Mouse (Mus musculus): Measurements from ENCODE around the gene Insrr. TPM values are rescaled to one million over a fixed set of nuclear protein-coding genes. Genes with fewer than 3 reads are reported as not detected.
"Not testable (repeated sequence)": the region's sequence is repeated elsewhere in the genome, so short reads cannot be mapped to it uniquely, and the experiment has no call there.

The Insrr gene
- polyA plus RNA-seq, 1 experiment from 2014 or later = 0.50 TPM

- 41% methylated on average over 7 of the region's 7 CpGs for WGBS
- peaks cover 5% of the 10 kb centered on the region; the same call in 1 of the 2 replicates for H3K4me1 ChIP-seq (ENCODE audit: control insufficient read depth, insufficient read depth, low read length)
- H3K27ac ChIP-seq (ENCODE audit: low read length) = 0 out of 2 replicates have a peak overlapping the region, but pooled peaks have one; percentile 17
- no peak overlapping the region for H3K4me2 ChIP-seq (ENCODE audit: low read depth, low read length)
- no peaks in the 10 kb centered on the region for H3K9me3 ChIP-seq (replicated peaks; ENCODE audit: control insufficient read depth, low read length)
- no peaks in the 10 kb centered on the region for H3K27me3 ChIP-seq (ENCODE audit: control insufficient read depth, insufficient read depth, low read length)
- H3K9ac ChIP-seq (ENCODE audit: low read length) = no peak overlapping the region
- peaks cover 10% of the 10 kb centered on the region for H3K36me3 ChIP-seq (ENCODE audit: control insufficient read depth, insufficient read depth, low read length)
- ATAC-seq (ENCODE audit: insufficient read depth, low FRiP score) = no peak
- no peak overlapping the region for H3K4me3 ChIP-seq (replicated peaks; ENCODE audit: low read length)
These were observed 58.2 kb downstream of the Insrr start for GRCm38 (mm10) chr3:87854795-87855568.

- Histone ChIP-seq H3K36me3 (ENCODE audit: control insufficient read depth, insufficient read depth, low read length) (peaks cover 10% of the 10 kb centered on the region), H3K9ac (ENCODE audit: low read length) (no peak overlapping the region), H3K4me1 (ENCODE audit: control insufficient read depth, insufficient read depth, low read length) (peaks cover 5% of the 10 kb centered on the region; the same call in 1 of the 2 replicates), H3K27me3 (ENCODE audit: control insufficient read depth, insufficient read depth, low read length) (no peaks in the 10 kb centered on the region), H3K4me2 (ENCODE audit: low read depth, low read length) (no peak overlapping the region), H3K9me3 (replicated peaks; ENCODE audit: control insufficient read depth, low read length) (no peaks in the 10 kb centered on the region), H3K4me3 (replicated peaks; ENCODE audit: low read length) (no peak overlapping the region), H3K27ac (ENCODE audit: low read length) (peak overlapping the region; percentile 14; the same call in 1 of the 2 replicates)
- ATAC-seq (ENCODE audit: insufficient read depth, low FRiP score) = no peak
- 78% methylated on average over 8 of the region's 8 CpGs for WGBS
These were observed 59.2 kb downstream of the Insrr start for GRCm38 (mm10) chr3:87855936-87856335.

GRCm38 (mm10) chr3:87857666-87858065, 60.9 kb downstream of the Insrr start:
- Histone ChIP-seq H3K9me3 (replicated peaks; ENCODE audit: control insufficient read depth, low read length) (no peaks in the 10 kb centered on the region), H3K4me2 (ENCODE audit: low read depth, low read length) (no peak overlapping the region), H3K27me3 (ENCODE audit: control insufficient read depth, insufficient read depth, low read length) (no peaks in the 10 kb centered on the region), H3K36me3 (ENCODE audit: control insufficient read depth, insufficient read depth, low read length) (peaks cover 15% of the 10 kb centered on the region), H3K4me1 (ENCODE audit: control insufficient read depth, insufficient read depth, low read length) (peaks cover 5% of the 10 kb centered on the region; the same call in 1 of the 2 replicates), H3K9ac (ENCODE audit: low read length) (no peak overlapping the region), H3K4me3 (replicated peaks; ENCODE audit: low read length) (no peak overlapping the region), H3K27ac (ENCODE audit: low read length) (no peak overlapping the region)
- ATAC-seq (ENCODE audit: insufficient read depth, low FRiP score) = no peak
- WGBS = 94% methylated on average over 8 of the region's 8 CpGs

GRCm38 (mm10) chr3:87859813-87860212, 63.1 kb downstream of the Insrr start:
- no peak for ATAC-seq (ENCODE audit: insufficient read depth, low FRiP score)
- H3K4me1 ChIP-seq (ENCODE audit: control insufficient read depth, insufficient read depth, low read length) = peaks cover 5% of the 10 kb centered on the region; the same call in 1 of the 2 replicates
- H3K9ac ChIP-seq (ENCODE audit: low read length) = no peak overlapping the region
- 25% methylated on average over 3 of the region's 3 CpGs for WGBS
- H3K36me3 ChIP-seq (ENCODE audit: control insufficient read depth, insufficient read depth, low read length) = peaks cover 21% of the 10 kb centered on the region
- no peak overlapping the region for H3K4me3 ChIP-seq (replicated peaks; ENCODE audit: low read length)
- H3K4me2 ChIP-seq (ENCODE audit: low read depth, low read length) = no peak overlapping the region
- H3K27ac ChIP-seq (ENCODE audit: low read length) = no peak overlapping the region
- H3K9me3 ChIP-seq (replicated peaks; ENCODE audit: control insufficient read depth, low read length) = no peaks in the 10 kb centered on the region
- H3K27me3 ChIP-seq (ENCODE audit: control insufficient read depth, insufficient read depth, low read length) = no peaks in the 10 kb centered on the region

GRCm38 (mm10) chr3:87864111-87864510, 67.4 kb downstream of the Insrr start:
- H3K4me2 ChIP-seq (ENCODE audit: low read depth, low read length); H3K27me3 ChIP-seq (ENCODE audit: control insufficient read depth, insufficient read depth, low read length); H3K4me3 ChIP-seq (replicated peaks; ENCODE audit: low read length); ATAC-seq (ENCODE audit: insufficient read depth, low FRiP score); H3K27ac ChIP-seq (ENCODE audit: low read length); H3K9me3 ChIP-seq (replicated peaks; ENCODE audit: control insufficient read depth, low read length); H3K9ac ChIP-seq (ENCODE audit: low read length); H3K4me1 ChIP-seq (ENCODE audit: control insufficient read depth, insufficient read depth, low read length): not testable (repeated sequence)
- 86% methylated on average over 4 of the region's 4 CpGs for WGBS
- H3K36me3 ChIP-seq (ENCODE audit: control insufficient read depth, insufficient read depth, low read length) = peaks cover 26% of the 10 kb centered on the region

Other genes starting within 250 kb of the Insrr start
- 14.7 and 16.7 TPM in 2 replicates for gene Arhgef11, start 179.4 kb upstream of the Insrr start, polyA plus RNA-seq (2015; fragmentation: Nextera tagmentation; extraction: Ambion mirVana)
- gene Lrrc71, start 48.3 kb upstream of the Insrr start, polyA plus RNA-seq (2015; fragmentation: Nextera tagmentation; extraction: Ambion mirVana) = 0.63 and 1.0 TPM in 2 replicates
- gene Ntrk1, start 1.8 kb upstream of the Insrr start, polyA plus RNA-seq (2015; fragmentation: Nextera tagmentation; extraction: Ambion mirVana) = 1.4 and 2.0 TPM in 2 replicates
- gene Pear1, start 27.4 kb downstream of the Insrr start, polyA plus RNA-seq (2015; fragmentation: Nextera tagmentation; extraction: Ambion mirVana) = 22.6 and 25.5 TPM in 2 replicates
- 0.16 and 0.26 TPM in 2 replicates for gene Sh2d2a, start 49.8 kb downstream of the Insrr start, polyA plus RNA-seq (2015; fragmentation: Nextera tagmentation; extraction: Ambion mirVana)
- gene Prcc, start 88.7 kb downstream of the Insrr start, polyA plus RNA-seq (2015; fragmentation: Nextera tagmentation; extraction: Ambion mirVana) = 6.7 and 7.5 TPM in 2 replicates
- gene Hdgf, start 109.4 kb downstream of the Insrr start, polyA plus RNA-seq (2015; fragmentation: Nextera tagmentation; extraction: Ambion mirVana) = 82.1 and 83.1 TPM in 2 replicates
- 66.2 and 77.2 TPM in 2 replicates for gene Mrpl24, start 122.6 kb downstream of the Insrr start, polyA plus RNA-seq (2015; fragmentation: Nextera tagmentation; extraction: Ambion mirVana)
- gene Isg20l2, start 133.4 kb downstream of the Insrr start, polyA plus RNA-seq (2015; fragmentation: Nextera tagmentation; extraction: Ambion mirVana) = 40.8 and 41.5 TPM in 2 replicates
- gene Rrnad1, start 133.8 kb downstream of the Insrr start, polyA plus RNA-seq (2015; fragmentation: Nextera tagmentation; extraction: Ambion mirVana) = 19.8 and 20.3 TPM in 2 replicates
- 29.4 and 43.3 TPM in 2 replicates for gene Crabp2, start 151.7 kb downstream of the Insrr start, polyA plus RNA-seq (2015; fragmentation: Nextera tagmentation; extraction: Ambion mirVana)
- gene Nes, start 174.1 kb downstream of the Insrr start, polyA plus RNA-seq (2015; fragmentation: Nextera tagmentation; extraction: Ambion mirVana) = 7.7 and 10.2 TPM in 2 replicates
- 0.34 and 0.52 TPM in 2 replicates for gene Bcan, start 203.3 kb downstream of the Insrr start, polyA plus RNA-seq (2015; fragmentation: Nextera tagmentation; extraction: Ambion mirVana)
- gene Hapln2, start 230.6 kb downstream of the Insrr start, polyA plus RNA-seq (2015; fragmentation: Nextera tagmentation; extraction: Ambion mirVana) = 0.18 TPM in 1 of 2 replicates, not detected in the other
- gene Gpatch4, start 246.2 kb downstream of the Insrr start, polyA plus RNA-seq (2015; fragmentation: Nextera tagmentation; extraction: Ambion mirVana) = 29.7 and 30.1 TPM in 2 replicates